Comparison of ENCODE assay signal across 23 mouse cellular contexts in genomic region chr17:28404301-28404700, GRCm38 (mm10). TPM values are rescaled to one million over a fixed set of nuclear protein-coding genes. Genes with fewer than 3 reads are reported as not detected.
DNase-seq lines count a peak whose midpoint lies in the region; ATAC-seq and TF ChIP-seq lines count a peak whose summit lies in the region.
"Had no signal": no experiment of that assay in that cellular context is flagged by ENCODE, and none has a peak within 500 bp of the region (broad histone marks: within the 10 kb centered on the region; RNA-seq: fewer than 3 reads in every experiment).

No protein-coding gene starts in this region.

- ATAC-seq in megakaryocyte progenitor cell, adult 5-6 weeks (replicated peaks; ENCODE audit: poor library complexity): no peak
- ATAC-seq: forebrain, embryonic 15.5 days; Patski had no signal

- H3K79me2 ChIP-seq in liver, adult 2 months (ENCODE audit: control insufficient read depth, insufficient read depth, low read length): no peaks in the 10 kb centered on the region

- WGBS in liver, adult 2 months: 98% methylated on average over 11 of the region's 11 CpGs

- TF ChIP-seq CTCF in liver, adult 2 months (IDR thresholded peaks at IDR 0.05; ENCODE audit: low read depth, low read length): peak; percentile 19; the same call in 1 of the 2 replicates
- TF ChIP-seq CTCF in E14TG2a.4 (conservative IDR thresholded peaks at IDR 0.05; ENCODE audit: low read length): peak; percentile 22

- no peak overlapping the region for H3K4me3 ChIP-seq in liver, adult 2 months (ENCODE audit: insufficient read depth, low read depth, low read length)
- no peak overlapping the region for H3K4me3 ChIP-seq in E14TG2a.4 (replicated peaks; ENCODE audit: low read length)
- H3K4me3 ChIP-seq: embryonic facial prominence, embryonic 12.5 days; forebrain, embryonic 15.5 days; hindbrain, embryonic 13.5 days had no signal

- no peaks in the 10 kb centered on the region for H3K27me3 ChIP-seq in liver, adult 2 months (ENCODE audit: control insufficient read depth, insufficient read depth, low read length)
- no peaks in the 10 kb centered on the region for H3K27me3 ChIP-seq in E14TG2a.4 (ENCODE audit: insufficient read depth, low read length)
- H3K27me3 ChIP-seq: CH12.LX; embryonic facial prominence, embryonic 12.5 days; forebrain, embryonic 15.5 days; hindbrain, embryonic 13.5 days; Patski had no signal

- H3K27ac ChIP-seq in liver, adult 2 months (replicated peaks; ENCODE audit: insufficient read depth, low read depth, low read length): no peak overlapping the region
- H3K27ac ChIP-seq: embryonic facial prominence, embryonic 12.5 days; forebrain, embryonic 15.5 days; hindbrain, embryonic 13.5 days had no signal

- DNase-seq in liver, adult 2 months (ENCODE audit: extremely low read depth, low read depth, low spot score): no peak
- DNase-seq in liver (no peak), ES-CJ7 (ENCODE audit: low read depth, low spot score) (peak; percentile 59)
- DNase-seq in induced T-regulatory cell, adult 2 months (ENCODE audit: low read depth): peak; percentile 24
- DNase-seq in embryo, embryonic 9.5 days (ENCODE audit: extremely low spot score): no peak
- DNase-seq: adrenal gland, postnatal 10 days; cerebellum, adult 11 months; cerebellum, adult 8-10 months; cerebellum, postnatal 14 days; embryo, embryonic 11 days; gastrocnemius, postnatal 36 days; heart, adult 11 months; heart, postnatal 10 days; heart, postnatal 4 days had no signal

- peaks cover 8% of the 10 kb centered on the region for H3K4me1 ChIP-seq in liver, adult 2 months (ENCODE audit: control insufficient read depth, insufficient read depth, low read length)
- H3K4me1 ChIP-seq in E14TG2a.4 (replicated peaks; ENCODE audit: low read depth, low read length): peaks cover 59% of the 10 kb centered on the region
- H3K4me1 ChIP-seq: hindbrain, embryonic 13.5 days had no signal

- H3K9ac ChIP-seq in liver, adult 2 months (ENCODE audit: low read depth, low read length): no peak overlapping the region
- H3K9ac ChIP-seq: embryonic facial prominence, embryonic 12.5 days; forebrain, embryonic 15.5 days; hindbrain, embryonic 13.5 days had no signal

- peaks cover 42% of the 10 kb centered on the region for H3K36me3 ChIP-seq in liver, adult 2 months (ENCODE audit: control insufficient read depth, insufficient read depth, low read length)
- peaks cover 93% of the 10 kb centered on the region for H3K36me3 ChIP-seq in E14TG2a.4 (ENCODE audit: insufficient read depth, low read length)

- H3K9me3 ChIP-seq in E14TG2a.4 (ENCODE audit: low read length): no peaks in the 10 kb centered on the region
- H3K9me3 ChIP-seq: embryonic facial prominence, embryonic 12.5 days; forebrain, embryonic 15.5 days; hindbrain, embryonic 13.5 days had no signal

- no peak for TF ChIP-seq POLR2A in liver, adult 2 months (IDR thresholded peaks at IDR 0.05; ENCODE audit: extremely low read depth, insufficient read depth, low read length)

RNA-seq across cellular contexts. Expression of gene Tulp1, which starts 39.3 kb away (rescaled TPM):
- not detected in 2 replicates for total RNA-seq in liver, adult 2 months (2014; rRNA removed)
- not detected in 2 replicates for polyA plus RNA-seq in liver, adult 2 months (2012; rRNA removed)
- not detected in 2 replicates for total RNA-seq in megakaryocyte progenitor cell, adult 5-6 weeks (2015)
- not detected in 2 replicates for total RNA-seq in megakaryocyte progenitor cell, adult 5-6 weeks (2017)
- total RNA-seq: CH12.LX; common myeloid progenitor, adult 5-6 weeks; gastrocnemius, adult 8-10 months; gastrocnemius, postnatal 36 days had no signal
- polyA plus RNA-seq: Patski had no signal

RNA-seq across cellular contexts. Expression of gene Tead3, which starts 53.7 kb away (rescaled TPM):
- 3.0 and 3.7 TPM in 2 replicates for total RNA-seq in liver, adult 2 months (2014; rRNA removed)
- polyA plus RNA-seq in liver, adult 2 months (2012; rRNA removed): 7.6 and 11.0 TPM in 2 replicates
- total RNA-seq in megakaryocyte progenitor cell, adult 5-6 weeks (2015): 0.15 and 1.9 TPM in 2 replicates
- total RNA-seq in megakaryocyte progenitor cell, adult 5-6 weeks (2017): 0.04 TPM in 1 of 2 replicates, not detected in the other
- total RNA-seq: common myeloid progenitor, adult 5-6 weeks had no signal

Comparison
In these comparisons a context has a peak if more than half of its experiments do, and no peak if none do; other contexts are left out.
1. DNase-seq: peak in ES-CJ7 (single experiment) and induced T-regulatory cell, adult 2 months (single experiment); none in liver, adult 2 months (single experiment), liver (single experiment) and embryo, embryonic 9.5 days (single experiment).